Mouse (Mus musculus) heart, adult 2 months (tissue): ENCODE data around the gene Ahcyl2.

Experiments used
- CTCF ChIP-seq: fragments of 200-600 bp; IDR thresholded peaks from 2 replicates; pipeline ENCODE4 v1.8.1; 2022; ENCODE audit warnings: antibody characterized with exemption, mild to moderate bottlenecking, moderate library complexity
- EP300 ChIP-seq: fragments of 200-500 bp; IDR thresholded peaks from 2 replicates; pipeline ENCODE4 v1.6.1; 2011; ENCODE audit warnings: low read depth, low read length, control low read depth; ENCODE audit not compliant: insufficient read depth

GRCm38 (mm10) chr6:29917947-29918346 is 150.1 kb downstream of the Ahcyl2 start:
- TF ChIP-seq EP300 (no peak), CTCF (no peak)
